Mouse (Mus musculus) forebrain, embryonic 12.5 days (tissue): Measurements from ENCODE around the gene Taf10. TPM values are rescaled to one million over a fixed set of nuclear protein-coding genes. Genes with fewer than 3 reads are reported as not detected.

ENCODE experiments used
- ATAC-seq: fragments of 200-750 bp; cut with Nextera tagmentation; 2 replicates; pipeline ENCODE4 v1.8.0; 2017; ENCODE audit warnings: moderate TSS enrichment; ENCODE audit not compliant: low FRiP score
- H3K27ac ChIP-seq: fragments of 300-500 bp; sonication (generic); 2 replicates; pipeline ENCODE4 v1.5.1; 2016; ENCODE audit warnings: mild to moderate bottlenecking
- H3K27me3 ChIP-seq: fragments of 300-500 bp; sonication (generic); 2 replicates; pipeline ENCODE4 v1.6.1; 2016; ENCODE audit warnings: mild to moderate bottlenecking
- H3K36me3 ChIP-seq: fragments of 300-500 bp; sonication (generic); replicated peaks from 2 replicates; pipeline ENCODE4 v1.6.1; 2016; ENCODE audit warnings: mild to moderate bottlenecking
- H3K4me1 ChIP-seq: fragments of 300-500 bp; sonication (generic); 2 replicates; pipeline ENCODE4 v1.6.1; 2016
- H3K4me2 ChIP-seq: fragments of 300-500 bp; sonication (generic); 2 replicates; pipeline ENCODE4 v1.6.1; 2016; ENCODE audit warnings: mild to moderate bottlenecking, moderate library complexity
- H3K4me3 ChIP-seq: fragments of 300-500 bp; sonication (generic); replicated peaks from 2 replicates; pipeline ENCODE4 v1.5.1; 2016; ENCODE audit warnings: mild to moderate bottlenecking
- H3K9ac ChIP-seq: fragments of 300-500 bp; sonication (generic); 2 replicates; pipeline ENCODE4 v1.6.1; 2016; ENCODE audit warnings: mild to moderate bottlenecking
- H3K9me3 ChIP-seq: fragments of 300-500 bp; sonication (generic); 2 replicates; pipeline ENCODE4 v1.6.1; 2016
- WGBS: fragments of 180-500 bp; shearing (Covaris S2); methylation state at CpG from one replicate; pipeline ENCODE4 v1.1.7; 2016; 5-methylcytosine and 5-hydroxymethylcytosine counted together
- polyA plus RNA-seq: library from polyadenylated mRNA; unstranded; fragments of >200 nt; fragmentation: Nextera tagmentation; extraction: Ambion mirVana; gene quantifications from 2 replicates; pipeline ENCODE4 v1.2.1, GENCODE M21; 2016

Gene Taf10
- polyA plus RNA-seq: 145 and 170 TPM in 2 replicates

DNA sequence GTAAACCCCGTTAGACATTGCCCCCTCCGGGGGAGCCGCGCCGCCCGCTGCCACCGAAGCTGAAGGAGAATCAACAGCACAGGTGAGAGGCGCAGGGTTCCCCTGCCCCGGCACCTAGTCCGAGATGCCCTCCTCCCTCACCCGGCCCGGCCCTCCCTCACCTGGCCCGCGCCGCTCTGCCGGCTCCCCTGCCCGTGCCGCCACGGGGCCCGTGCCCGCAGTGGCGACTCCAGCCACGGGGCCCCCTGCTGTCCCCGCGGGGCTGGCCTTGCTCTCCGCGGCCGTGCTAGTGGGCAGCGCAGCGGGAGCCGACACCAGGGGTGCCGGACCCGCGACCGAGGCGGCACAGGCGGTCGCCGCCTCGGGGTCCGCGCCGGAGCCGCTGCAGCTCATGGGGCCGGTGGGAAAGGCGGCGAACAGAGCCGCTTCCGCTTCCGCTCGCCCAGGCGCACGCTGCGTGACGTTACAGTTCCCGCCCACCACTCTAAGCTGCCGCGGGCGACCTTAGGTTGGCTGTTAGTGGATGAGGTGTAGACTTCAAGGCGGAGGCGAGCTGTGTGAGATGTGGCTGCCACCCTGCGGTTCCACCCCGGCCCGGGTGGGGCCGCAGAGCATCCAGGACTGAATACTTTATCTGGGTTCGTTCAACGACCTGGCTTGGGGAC, at the start of gene Taf10:
Taf10 (minus strand) TSS at position 436 of the 665 bp plus-strand sequence.
- peak; percentile 98 for ATAC-seq
- Histone ChIP-seq H3K9me3 (no peaks in the 10 kb centered on the region), H3K27me3 (no peaks in the 10 kb centered on the region), H3K4me3 (peak within 1 kb of the TSS; percentile 93), H3K36me3 (peaks cover 55% of the 10 kb centered on the region), H3K27ac (peak within 1 kb of the TSS; percentile 78), H3K4me1 (peaks cover 13% of the 10 kb centered on the region), H3K4me2 (peak within 1 kb of the TSS; percentile 92), H3K9ac (peak within 1 kb of the TSS; percentile 92)
- under 1% methylated on average over 67 of the region's 67 CpGs for WGBS

DNA sequence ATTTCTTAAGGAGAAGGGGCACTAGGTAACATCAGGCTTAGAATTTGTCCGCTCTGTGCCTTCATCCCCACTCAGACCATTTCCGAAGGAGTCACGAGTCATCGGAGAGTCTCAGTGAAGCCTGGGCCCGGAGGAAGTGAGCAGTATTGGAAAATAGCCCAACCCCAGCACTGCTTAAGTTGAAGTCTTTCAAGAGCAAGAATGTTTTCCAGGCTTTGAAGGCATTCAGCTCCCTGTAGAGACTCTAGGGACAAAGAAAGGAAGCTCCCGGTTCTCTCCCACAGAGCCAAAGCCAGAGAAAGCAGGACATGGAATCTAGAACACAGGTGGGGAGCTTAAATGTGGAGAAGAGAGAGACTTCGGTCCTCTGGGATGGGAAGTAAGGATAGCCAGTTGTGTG, 49.5 kb upstream of the Taf10 start:
- Histone ChIP-seq H3K27me3 (no peaks in the 10 kb centered on the region), H3K4me3 (no peak overlapping the region), H3K27ac (no peak overlapping the region), H3K36me3 (no peaks in the 10 kb centered on the region), H3K4me2 (no peak overlapping the region), H3K4me1 (0 out of 2 replicates have a peak, but pooled peaks cover 4% of the 10 kb centered on the region), H3K9me3 (no peaks in the 10 kb centered on the region), H3K9ac (no peak overlapping the region)
- no peak for ATAC-seq
- 83% methylated on average over 7 of the region's 7 CpGs for WGBS

DNA sequence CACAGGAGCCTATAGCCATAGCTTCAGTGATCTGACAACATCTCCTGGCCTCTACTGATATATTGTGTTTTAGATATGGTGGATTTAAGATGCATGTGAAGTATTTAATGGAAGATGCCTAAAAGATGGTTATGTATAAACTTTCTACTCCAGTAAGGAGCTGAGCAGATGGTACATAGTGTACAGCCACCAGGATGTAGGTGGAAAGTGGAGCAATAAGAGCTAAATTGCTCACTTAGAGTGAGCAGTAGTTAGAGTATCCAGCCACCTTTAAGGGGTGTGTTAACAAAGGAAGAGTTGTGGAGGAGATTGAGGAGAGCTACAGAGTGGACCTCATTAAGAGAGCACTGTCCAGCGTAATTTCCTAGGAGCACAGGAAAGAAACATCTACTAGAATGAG, 47.0 kb upstream of the Taf10 start:
- H3K36me3 ChIP-seq: no peaks in the 10 kb centered on the region
- no peak overlapping the region for H3K9ac ChIP-seq
- no peak overlapping the region for H3K27ac ChIP-seq
- no peaks in the 10 kb centered on the region for H3K9me3 ChIP-seq
- no peak overlapping the region for H3K4me2 ChIP-seq
- H3K4me1 ChIP-seq: peaks cover 14% of the 10 kb centered on the region
- WGBS: 90% methylated on average over 1 of the region's 1 CpGs
- H3K4me3 ChIP-seq: no peak overlapping the region
- no peaks in the 10 kb centered on the region for H3K27me3 ChIP-seq
- ATAC-seq: no peak

DNA sequence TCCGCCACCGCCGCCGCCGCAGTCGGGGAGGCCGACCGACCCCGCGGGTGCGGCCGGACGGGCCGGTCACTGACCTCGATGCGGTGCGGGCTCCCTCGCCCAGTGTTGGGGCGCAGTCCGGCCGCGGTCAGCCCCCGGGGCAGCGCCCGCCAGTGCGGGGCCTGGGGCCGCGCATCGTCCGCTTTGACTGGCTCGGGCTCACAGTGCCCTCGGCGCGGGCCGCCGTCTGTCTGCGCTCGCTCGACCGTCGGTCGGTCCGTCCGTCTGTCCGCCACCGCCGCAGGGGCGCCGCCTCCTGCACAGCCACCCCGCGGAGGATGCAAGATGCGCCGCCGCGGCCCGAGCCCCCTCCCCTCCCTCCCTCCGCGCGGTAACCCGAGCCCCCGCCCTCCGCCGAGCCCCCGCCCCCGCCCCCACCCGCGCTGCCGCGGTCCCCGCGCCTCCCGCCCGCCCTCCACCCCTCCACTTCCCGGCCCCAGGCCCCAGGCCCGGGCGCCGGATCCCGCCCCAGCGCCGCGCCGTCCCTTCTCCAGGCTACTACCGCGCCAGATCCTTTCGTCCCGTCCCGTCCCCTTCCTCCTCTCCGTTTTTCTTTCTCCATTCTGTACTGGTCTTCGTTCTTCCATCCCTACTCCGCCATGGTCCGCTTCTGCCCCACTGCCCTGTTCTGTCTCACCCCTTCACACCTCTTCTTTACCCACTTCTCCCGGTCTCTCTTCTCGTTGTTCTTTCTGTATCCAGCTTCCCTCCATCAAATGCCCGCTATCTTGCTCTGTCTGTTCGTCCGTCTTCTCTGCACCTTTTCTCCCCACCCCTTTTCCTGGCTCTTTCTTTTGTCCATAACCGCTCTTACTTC, 43.4 kb upstream of the Taf10 start, which contains the start of gene Dchs1:
Dchs1 (minus strand) TSS at position 370 of the 856 bp plus-strand sequence.
- H3K4me3 ChIP-seq: peak within 1 kb of the TSS; percentile 95
- peaks cover 19% of the 10 kb centered on the region; the same call in 1 of the 2 replicates for H3K36me3 ChIP-seq
- H3K9me3 ChIP-seq: no peaks in the 10 kb centered on the region
- peak within 1 kb of the TSS; percentile 99 for H3K9ac ChIP-seq
- peak within 1 kb of the TSS; percentile 78 for H3K4me2 ChIP-seq
- ATAC-seq: peak; percentile 80
- peaks cover 46% of the 10 kb centered on the region for H3K4me1 ChIP-seq
- no peaks in the 10 kb centered on the region for H3K27me3 ChIP-seq
- H3K27ac ChIP-seq: peak within 1 kb of the TSS; percentile 95
- 1% methylated on average over 71 of the region's 97 CpGs for WGBS

DNA sequence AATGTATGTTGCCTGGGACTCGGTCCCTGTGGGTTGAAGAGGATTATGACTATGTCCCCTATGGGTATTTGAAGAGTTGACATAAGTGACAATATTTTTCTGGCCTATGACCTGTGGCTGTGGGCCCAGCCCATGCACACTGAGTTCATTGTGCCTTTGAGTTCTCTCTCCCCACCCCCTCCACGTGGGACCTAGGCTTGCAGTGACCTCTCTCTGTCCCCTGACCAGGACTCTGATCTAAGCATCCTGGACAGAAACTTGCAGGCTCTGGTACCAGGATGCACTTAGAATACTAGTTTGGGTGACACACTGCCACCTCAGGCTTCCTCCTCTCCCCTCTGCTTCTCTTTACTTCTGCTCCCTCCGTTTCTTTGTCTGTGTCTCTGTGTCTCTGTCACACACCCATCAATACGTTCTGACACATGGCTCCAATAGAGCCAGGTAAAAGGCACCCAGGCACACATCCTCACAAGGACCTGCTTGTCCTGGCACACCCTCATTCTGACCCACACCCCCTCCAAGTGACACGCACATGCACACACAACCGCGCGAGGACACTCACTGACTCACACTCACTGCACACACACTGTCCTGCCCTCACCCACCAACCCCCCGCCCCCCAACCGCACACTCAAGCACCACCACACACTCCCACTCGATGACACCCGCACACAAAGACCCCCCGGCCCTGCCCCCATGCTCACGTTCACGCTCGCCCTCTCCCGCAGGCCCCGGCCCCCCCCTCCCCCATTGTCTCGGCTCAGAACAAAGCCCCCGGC, 42.5 kb upstream of the Taf10 start:
- Histone ChIP-seq H3K4me1 (peaks cover 47% of the 10 kb centered on the region), H3K9me3 (no peaks in the 10 kb centered on the region), H3K36me3 (peaks cover 27% of the 10 kb centered on the region), H3K27me3 (no peaks in the 10 kb centered on the region), H3K4me2 (peak overlapping the region; percentile 78), H3K9ac (peak overlapping the region; percentile 99), H3K27ac (peak overlapping the region; percentile 95), H3K4me3 (peak overlapping the region; percentile 95)
- peak; percentile 80 for ATAC-seq
- 5% methylated on average over 20 of the region's 20 CpGs for WGBS

DNA sequence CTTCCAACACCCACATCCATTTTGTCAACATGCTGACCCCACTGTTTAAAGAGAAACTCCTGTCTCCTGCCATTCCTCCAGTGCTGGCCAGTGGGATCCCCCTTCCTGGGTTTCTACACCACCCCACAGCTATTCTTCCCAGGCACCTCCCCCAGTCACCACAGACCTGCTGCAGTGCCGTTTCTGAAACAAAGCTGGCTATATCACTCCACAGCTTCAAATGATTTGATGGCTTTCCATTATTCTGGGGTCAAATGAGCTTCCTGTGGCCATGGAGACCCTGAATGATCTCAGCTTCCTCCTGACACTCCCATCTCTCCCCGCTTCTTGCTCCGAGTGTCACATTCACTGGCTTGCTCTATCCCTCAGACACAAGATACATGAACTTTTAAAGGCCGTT, 40.4 kb upstream of the Taf10 start:
- Histone ChIP-seq H3K27ac (no peak overlapping the region), H3K4me3 (peak overlapping the region; percentile 14; the same call in 1 of the 2 replicates), H3K4me2 (peak overlapping the region; percentile 78), H3K4me1 (peaks cover 47% of the 10 kb centered on the region), H3K27me3 (no peaks in the 10 kb centered on the region), H3K9me3 (no peaks in the 10 kb centered on the region), H3K36me3 (peaks cover 48% of the 10 kb centered on the region), H3K9ac (0 out of 2 replicates have a peak overlapping the region, but pooled peaks have one; percentile 17)
- WGBS: 18% methylated on average over 4 of the region's 4 CpGs
- ATAC-seq: no peak

DNA sequence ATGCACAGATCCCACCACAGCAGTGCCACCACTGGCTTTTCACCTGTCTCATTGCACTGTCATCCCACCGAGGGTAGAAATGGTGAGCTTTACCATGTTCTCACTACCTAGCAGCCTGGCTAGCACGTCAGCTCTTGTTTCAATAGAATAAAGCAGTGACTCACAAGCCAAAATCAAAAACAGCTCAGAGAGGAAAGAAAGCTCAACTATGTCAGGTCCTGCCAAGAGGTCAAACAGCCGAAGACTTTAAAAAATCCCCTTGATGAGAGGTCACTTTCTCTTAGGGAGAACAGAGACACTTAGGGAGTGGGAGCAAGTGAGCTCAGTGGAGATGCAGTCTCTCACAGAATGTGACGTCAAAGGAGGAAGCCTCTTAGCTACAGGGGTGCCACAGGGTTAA, 39.7 kb upstream of the Taf10 start:
- H3K27ac ChIP-seq: no peak overlapping the region
- peaks cover 55% of the 10 kb centered on the region for H3K36me3 ChIP-seq
- WGBS: 51% methylated on average over 4 of the region's 4 CpGs
- ATAC-seq: no peak
- no peaks in the 10 kb centered on the region for H3K27me3 ChIP-seq
- H3K4me2 ChIP-seq: peak overlapping the region; percentile 78; the same call in 1 of the 2 replicates
- H3K9me3 ChIP-seq: no peaks in the 10 kb centered on the region
- H3K4me1 ChIP-seq: peaks cover 54% of the 10 kb centered on the region
- no peak overlapping the region for H3K4me3 ChIP-seq
- H3K9ac ChIP-seq: no peak overlapping the region

DNA sequence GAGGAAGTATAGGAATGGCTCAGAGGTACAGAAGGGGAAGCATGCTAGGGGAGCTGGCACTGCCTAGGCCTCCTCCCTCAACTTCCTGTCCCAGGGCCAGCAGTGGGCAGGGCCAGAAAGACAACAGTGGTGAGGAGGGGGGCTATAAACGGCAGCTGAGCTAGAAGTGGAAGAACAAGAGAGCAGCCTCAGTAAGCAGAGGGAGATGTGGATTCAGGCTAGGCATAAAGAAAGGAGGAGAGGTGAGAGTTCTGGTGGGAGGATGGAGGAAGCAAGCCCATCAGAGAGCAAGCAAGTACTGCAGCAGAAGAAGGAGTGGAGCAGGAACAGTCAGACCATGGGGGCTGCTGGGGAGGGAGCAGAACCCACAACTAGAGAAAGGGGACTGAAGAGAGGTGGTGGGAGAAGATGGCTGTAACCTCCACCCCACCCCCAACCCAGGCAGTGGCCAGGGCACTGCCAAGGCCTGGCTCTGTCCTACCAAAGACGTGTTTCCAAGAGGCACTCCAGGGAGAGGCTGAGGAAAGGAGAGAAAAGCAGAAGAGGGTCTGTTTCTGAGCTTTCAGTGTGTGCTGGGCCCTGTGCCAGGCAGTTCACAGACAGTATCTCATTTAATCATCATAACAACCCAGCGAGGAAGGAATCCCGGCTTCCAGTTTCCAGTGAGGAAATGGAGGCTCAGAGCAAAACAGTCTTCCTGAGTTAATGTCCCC, 34.5 kb upstream of the Taf10 start:
- Histone ChIP-seq H3K9me3 (no peaks in the 10 kb centered on the region), H3K4me3 (no peak overlapping the region), H3K4me1 (peaks cover 52% of the 10 kb centered on the region), H3K27me3 (no peaks in the 10 kb centered on the region), H3K4me2 (0 out of 2 replicates have a peak overlapping the region, but pooled peaks have one; percentile 17), H3K9ac (0 out of 2 replicates have a peak overlapping the region, but pooled peaks have one; percentile 9), H3K27ac (peak overlapping the region; percentile 51), H3K36me3 (peaks cover 66% of the 10 kb centered on the region)
- ATAC-seq: peak; percentile 42; the same call in 1 of the 2 replicates
- WGBS: 46% methylated on average over 4 of the region's 4 CpGs

DNA sequence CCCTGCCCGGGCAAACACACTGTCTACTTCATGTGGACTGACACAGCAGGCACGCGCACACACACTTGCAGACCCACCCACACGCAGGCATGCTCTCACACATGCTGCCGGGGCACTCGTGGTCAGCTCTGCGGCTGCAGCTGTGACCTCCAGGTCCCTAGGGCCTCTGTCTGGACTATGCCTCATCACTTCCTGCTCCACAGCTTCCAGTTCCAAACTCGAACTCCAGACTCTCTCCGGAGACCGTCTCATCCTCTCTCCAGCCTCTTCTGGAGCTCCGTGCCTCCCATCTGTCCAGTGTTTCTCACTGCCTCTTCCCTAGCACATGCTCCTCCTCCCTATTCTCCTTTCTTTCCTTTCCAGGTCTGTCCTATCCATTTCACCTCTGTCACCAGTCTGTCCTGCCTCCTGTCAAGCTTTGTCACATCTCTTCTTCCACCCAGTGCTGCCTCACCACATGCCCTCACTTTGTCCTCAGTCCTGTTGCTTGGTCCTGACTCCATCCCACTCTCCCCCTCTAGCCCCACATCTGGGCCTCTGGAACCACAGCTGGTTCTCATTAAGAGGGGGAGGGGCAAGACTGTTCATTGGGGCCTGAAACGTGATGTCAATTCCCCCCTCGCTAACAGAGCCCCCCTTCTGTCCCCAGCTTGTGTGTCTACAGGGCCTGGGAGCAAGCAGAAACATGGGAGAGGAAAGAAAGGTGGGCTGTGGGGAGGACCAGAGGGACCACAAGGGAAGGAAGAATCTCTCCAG, 33.8 kb upstream of the Taf10 start:
- Histone ChIP-seq H3K4me3 (0 out of 2 replicates have a peak overlapping the region, but pooled peaks have one; percentile 0), H3K36me3 (peaks cover 66% of the 10 kb centered on the region), H3K27me3 (no peaks in the 10 kb centered on the region), H3K27ac (peak overlapping the region; percentile 51), H3K4me2 (peak overlapping the region; percentile 17; the same call in 1 of the 2 replicates), H3K9ac (0 out of 2 replicates have a peak overlapping the region, but pooled peaks have one; percentile 9), H3K4me1 (peaks cover 46% of the 10 kb centered on the region), H3K9me3 (no peaks in the 10 kb centered on the region)
- 64% methylated on average over 13 of the region's 13 CpGs for WGBS
- peak; percentile 31; the same call in 1 of the 2 replicates for ATAC-seq

DNA sequence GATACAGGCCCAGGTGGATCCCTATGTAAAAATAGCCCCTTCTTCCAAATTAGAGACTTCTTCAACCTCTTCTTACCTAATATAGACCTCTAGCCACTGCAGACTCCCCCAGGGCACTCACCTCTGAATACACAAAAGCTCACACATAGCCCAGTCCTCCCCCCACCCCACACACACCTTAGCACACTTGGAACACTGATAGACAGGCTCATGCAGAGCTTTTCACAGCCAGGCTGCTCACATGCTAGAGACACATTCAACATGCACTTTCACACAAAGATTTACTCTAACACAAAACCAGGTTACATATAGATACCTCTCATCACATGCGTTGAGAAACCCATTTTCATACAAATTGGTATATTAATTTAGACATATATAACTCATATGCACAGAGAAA, 33.2 kb upstream of the Taf10 start:
- Histone ChIP-seq H3K27ac (no peak overlapping the region), H3K36me3 (peaks cover 66% of the 10 kb centered on the region), H3K9me3 (no peaks in the 10 kb centered on the region), H3K27me3 (no peaks in the 10 kb centered on the region), H3K9ac (no peak overlapping the region), H3K4me2 (no peak overlapping the region), H3K4me3 (no peak overlapping the region), H3K4me1 (peaks cover 41% of the 10 kb centered on the region)
- no peak for ATAC-seq
- 91% methylated on average over 1 of the region's 1 CpGs for WGBS

DNA sequence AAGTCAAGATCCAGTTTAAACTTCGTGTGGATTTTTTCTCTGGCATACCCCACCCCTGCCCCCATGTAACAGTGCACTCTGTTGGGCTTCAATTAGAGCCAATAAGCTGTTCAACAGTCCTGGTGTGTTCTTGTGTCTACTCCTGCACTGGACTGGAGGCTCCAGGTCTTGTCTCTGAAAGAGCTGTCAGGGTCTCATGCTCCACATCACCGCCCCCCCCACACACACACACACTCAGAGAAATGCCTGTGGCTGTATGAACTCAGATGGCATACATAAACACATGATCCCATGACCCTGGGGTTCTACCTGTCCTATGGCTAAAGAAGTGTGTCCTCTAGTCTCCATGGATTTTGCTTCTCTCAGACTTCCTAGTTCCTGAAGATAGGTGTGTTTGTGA, 31.9 kb upstream of the Taf10 start:
- Histone ChIP-seq H3K4me3 (no peak overlapping the region), H3K27me3 (no peaks in the 10 kb centered on the region), H3K36me3 (peaks cover 66% of the 10 kb centered on the region), H3K9me3 (no peaks in the 10 kb centered on the region), H3K9ac (no peak overlapping the region), H3K4me1 (peaks cover 41% of the 10 kb centered on the region), H3K27ac (no peak overlapping the region), H3K4me2 (no peak overlapping the region)
- WGBS: 85% methylated on average over 2 of the region's 2 CpGs
- no peak for ATAC-seq
